9 mouse cellular contexts compared by ENCODE assay signal in genomic region chr4:114685454-114685853, GRCm38 (mm10).
DNase-seq lines count a peak whose midpoint lies in the region; ATAC-seq lines count a peak whose summit lies in the region.
"Had no signal": no experiment of that assay in that cellular context is flagged by ENCODE, and none has a peak within 500 bp of the region (broad histone marks: within the 10 kb centered on the region; RNA-seq: fewer than 3 reads in every experiment).

No protein-coding gene starts in this region.

- DNase-seq in gastrocnemius, adult 18-20 months (ENCODE audit: low spot score): peak; percentile 7
- DNase-seq in gastrocnemius, postnatal 25 days: no peak
- peak; percentile 50 for DNase-seq in hindbrain, embryonic 14.5 days (ENCODE audit: low spot score)
- DNase-seq in liver, embryonic 11.5 days (ENCODE audit: low spot score): no peak
- DNase-seq in urinary bladder, postnatal 10 days (ENCODE audit: low spot score): no peak
- DNase-seq: liver, embryonic 13.5 days had no signal

- H3K4me3 ChIP-seq in embryonic facial prominence, embryonic 13.5 days: peak overlapping the region; percentile 21
- H3K4me3 ChIP-seq in hindbrain, embryonic 14.5 days (replicated peaks; ENCODE audit: low read length): no peak overlapping the region
- no peak overlapping the region for H3K4me3 ChIP-seq in liver, embryonic 11.5 days (ENCODE audit: low read depth, low read length)
- no peak overlapping the region for H3K4me3 ChIP-seq in neural tube, embryonic 13.5 days
- H3K4me3 ChIP-seq: liver, embryonic 13.5 days had no signal

- 0 out of 2 replicates have a peak overlapping the region, but pooled peaks have one; percentile 21 for H3K9ac ChIP-seq in embryonic facial prominence, embryonic 13.5 days
- H3K9ac ChIP-seq in hindbrain, embryonic 14.5 days: no peak overlapping the region
- H3K9ac ChIP-seq in liver, embryonic 11.5 days (ENCODE audit: low read depth, low read length): no peak overlapping the region
- no peak overlapping the region for H3K9ac ChIP-seq in neural tube, embryonic 13.5 days
- H3K9ac ChIP-seq: liver, embryonic 13.5 days had no signal

- no peaks in the 10 kb centered on the region for H3K9me3 ChIP-seq in embryonic facial prominence, embryonic 13.5 days
- H3K9me3 ChIP-seq in hindbrain, embryonic 14.5 days (ENCODE audit: control insufficient read depth, low read length): no peaks in the 10 kb centered on the region
- no peaks in the 10 kb centered on the region for H3K9me3 ChIP-seq in liver, embryonic 11.5 days (ENCODE audit: control insufficient read depth, low read length)
- no peaks in the 10 kb centered on the region for H3K9me3 ChIP-seq in neural tube, embryonic 13.5 days
- H3K9me3 ChIP-seq: liver, embryonic 13.5 days had no signal

- H3K27ac ChIP-seq in embryonic facial prominence, embryonic 13.5 days: no peak overlapping the region
- H3K27ac ChIP-seq in hindbrain, embryonic 14.5 days: no peak overlapping the region
- H3K27ac ChIP-seq in liver, embryonic 11.5 days (ENCODE audit: low read depth, low read length): no peak overlapping the region
- no peak overlapping the region for H3K27ac ChIP-seq in neural tube, embryonic 13.5 days (replicated peaks)
- H3K27ac ChIP-seq: liver, embryonic 13.5 days had no signal

- H3K36me3 ChIP-seq in embryonic facial prominence, embryonic 13.5 days: no peaks in the 10 kb centered on the region
- no peaks in the 10 kb centered on the region for H3K36me3 ChIP-seq in hindbrain, embryonic 14.5 days (replicated peaks; ENCODE audit: control insufficient read depth, insufficient read depth)
- no peaks in the 10 kb centered on the region for H3K36me3 ChIP-seq in liver, embryonic 11.5 days (ENCODE audit: control insufficient read depth, insufficient read depth, low read length)
- no peaks in the 10 kb centered on the region for H3K36me3 ChIP-seq in neural tube, embryonic 13.5 days
- H3K36me3 ChIP-seq: liver, embryonic 13.5 days had no signal

- peaks cover 58% of the 10 kb centered on the region for H3K4me1 ChIP-seq in embryonic facial prominence, embryonic 13.5 days
- H3K4me1 ChIP-seq in hindbrain, embryonic 14.5 days (replicated peaks; ENCODE audit: control insufficient read depth, insufficient read depth, low read length): peaks cover 9% of the 10 kb centered on the region
- H3K4me1 ChIP-seq in liver, embryonic 11.5 days (replicated peaks; ENCODE audit: control insufficient read depth, insufficient read depth, low read length): no peaks in the 10 kb centered on the region
- H3K4me1 ChIP-seq in neural tube, embryonic 13.5 days (replicated peaks): peaks cover 34% of the 10 kb centered on the region
- H3K4me1 ChIP-seq: liver, embryonic 13.5 days had no signal

- H3K4me2 ChIP-seq in embryonic facial prominence, embryonic 13.5 days: peak overlapping the region; percentile 50
- H3K4me2 ChIP-seq in hindbrain, embryonic 14.5 days (replicated peaks): peak overlapping the region; percentile 31
- H3K4me2 ChIP-seq in liver, embryonic 11.5 days: peak overlapping the region; percentile 43
- peak overlapping the region; percentile 35 for H3K4me2 ChIP-seq in neural tube, embryonic 13.5 days
- H3K4me2 ChIP-seq: liver, embryonic 13.5 days had no signal

- WGBS in embryonic facial prominence, embryonic 13.5 days: 9% methylated on average over 11 of the region's 11 CpGs
- 11% methylated on average over 11 of the region's 11 CpGs for WGBS in hindbrain, embryonic 14.5 days
- WGBS in liver, embryonic 11.5 days: 13% methylated on average over 11 of the region's 11 CpGs
- 12% methylated on average over 11 of the region's 11 CpGs for WGBS in neural tube, embryonic 13.5 days

- ATAC-seq in CD4-positive, CD25-positive, alpha-beta regulatory T cell, adult 4 months: peak; percentile 77
- ATAC-seq in embryonic facial prominence, embryonic 13.5 days (ENCODE audit: insufficient number of reproducible peaks, insufficient read depth, low FRiP score, low TSS enrichment, low read depth): peak; percentile 74
- peak; percentile 56; the same call in 1 of the 2 replicates for ATAC-seq in hindbrain, embryonic 14.5 days (ENCODE audit: low FRiP score)
- 0 out of 2 replicates have a peak, but pooled peaks have one; percentile 23 for ATAC-seq in liver, embryonic 11.5 days (replicated peaks; ENCODE audit: low FRiP score)
- peak; percentile 48; the same call in 1 of the 2 replicates for ATAC-seq in neural tube, embryonic 13.5 days (ENCODE audit: low read depth)

- H3K27me3 ChIP-seq in embryonic facial prominence, embryonic 13.5 days: peaks cover 60% of the 10 kb centered on the region
- H3K27me3 ChIP-seq in hindbrain, embryonic 14.5 days (ENCODE audit: control insufficient read depth, insufficient read depth, low read length): 0 out of 2 replicates have a peak, but pooled peaks cover 5% of the 10 kb centered on the region
- peaks cover 16% of the 10 kb centered on the region for H3K27me3 ChIP-seq in liver, embryonic 11.5 days (replicated peaks; ENCODE audit: control insufficient read depth, insufficient read depth, low read length)
- peaks cover 24% of the 10 kb centered on the region for H3K27me3 ChIP-seq in neural tube, embryonic 13.5 days

Comparison
In these comparisons a context has a peak if more than half of its experiments do, and no peak if none do; other contexts are left out.
1. DNase-seq: peak in gastrocnemius, adult 18-20 months (single experiment) and hindbrain, embryonic 14.5 days (single experiment); none in gastrocnemius, postnatal 25 days (single experiment), liver, embryonic 11.5 days (single experiment) and urinary bladder, postnatal 10 days (single experiment).
2. ATAC-seq: peak in every context shown above with its lines; median percentile 77 in CD4-positive, CD25-positive, alpha-beta regulatory T cell, adult 4 months; 74 in embryonic facial prominence, embryonic 13.5 days; 56 in hindbrain, embryonic 14.5 days; 48 in neural tube, embryonic 13.5 days; 23 in liver, embryonic 11.5 days.
3. Peak in every context shown above with its lines, with median percentiles within 50 percentile points of each other: H3K4me2 ChIP-seq.